Mouse (Mus musculus) limb, embryonic 14.5 days (tissue): ENCODE measurements at regions not wholly inside any gene's neighbourhood (a gene's known extent, or its start where the extent isn't known, plus 50 kb on each side); places are given as distances from the start of the nearest gene placed in this dataset.

Experiments
- ATAC-seq: fragments of 200-750 bp; cut with Nextera tagmentation; 2 replicates; pipeline ENCODE4 v1.8.0; 2017; ENCODE audit warnings: low read depth, moderate number of reproducible peaks, moderate TSS enrichment; ENCODE audit not compliant: low FRiP score
- DNase-seq: peaks from one replicate; pipeline ENCODE4 v3.0.0-alpha.2; 2015; ENCODE audit warnings: low spot score
- H3K27ac ChIP-seq: fragments of 300-500 bp; sonication (generic); replicated peaks from 2 replicates; pipeline ENCODE4 v1.5.1; 2014; ENCODE audit warnings: low read depth, mild to moderate bottlenecking, low read length, moderate library complexity, mixed read lengths
- H3K27me3 ChIP-seq: fragments of 300-500 bp; sonication (generic); 2 replicates; pipeline ENCODE4 v1.6.1; 2014; ENCODE audit warnings: low read length, mixed read lengths; ENCODE audit not compliant: control insufficient read depth, insufficient read depth
- H3K36me3 ChIP-seq: fragments of 300-500 bp; sonication (generic); 2 replicates; pipeline ENCODE4 v1.6.1; 2014; ENCODE audit warnings: mild to moderate bottlenecking, low read length, moderate library complexity, mixed read lengths; ENCODE audit not compliant: control insufficient read depth, insufficient read depth
- H3K4me1 ChIP-seq: fragments of 300-500 bp; sonication (generic); 2 replicates; pipeline ENCODE4 v1.6.1; 2014; ENCODE audit warnings: antibody characterized with exemption, low read length, mixed read lengths; ENCODE audit not compliant: control insufficient read depth, insufficient read depth
- H3K4me2 ChIP-seq: fragments of 300-500 bp; sonication (generic); replicated peaks from 2 replicates; pipeline ENCODE4 v1.6.1; 2014; ENCODE audit warnings: low read depth, mild to moderate bottlenecking, low read length, moderate library complexity; ENCODE audit not compliant: severe bottlenecking
- H3K4me3 ChIP-seq: fragments of 300-500 bp; sonication (generic); replicated peaks from 2 replicates; pipeline ENCODE4 v1.5.1; 2014; ENCODE audit warnings: low read length
- H3K9ac ChIP-seq: fragments of 300-500 bp; sonication (generic); 2 replicates; pipeline ENCODE4 v1.6.1; 2014; ENCODE audit warnings: mild to moderate bottlenecking, low read depth, low read length, moderate library complexity; ENCODE audit not compliant: severe bottlenecking
- H3K9me3 ChIP-seq: fragments of 300-500 bp; sonication (generic); 2 replicates; pipeline ENCODE4 v1.6.1; 2016; ENCODE audit warnings: low read length; ENCODE audit not compliant: control insufficient read depth
- POLR2A ChIP-seq: fragments of 200-500 bp; IDR thresholded peaks from 2 replicates; pipeline ENCODE4 v1.8.0; 2012; ENCODE audit warnings: inconsistent platforms, mild to moderate bottlenecking, moderate library complexity, borderline replicate concordance; ENCODE audit not compliant: insufficient read depth, insufficient read length; ENCODE audit errors: extremely low read depth
- WGBS: fragments of 180-500 bp; shearing (Covaris S2); extraction: QIAGEN DNeasy Blood & Tissue Kit; methylation state at CpG from one replicate; pipeline ENCODE4 v1.1.7; 2014; 5-methylcytosine and 5-hydroxymethylcytosine counted together

DNA sequence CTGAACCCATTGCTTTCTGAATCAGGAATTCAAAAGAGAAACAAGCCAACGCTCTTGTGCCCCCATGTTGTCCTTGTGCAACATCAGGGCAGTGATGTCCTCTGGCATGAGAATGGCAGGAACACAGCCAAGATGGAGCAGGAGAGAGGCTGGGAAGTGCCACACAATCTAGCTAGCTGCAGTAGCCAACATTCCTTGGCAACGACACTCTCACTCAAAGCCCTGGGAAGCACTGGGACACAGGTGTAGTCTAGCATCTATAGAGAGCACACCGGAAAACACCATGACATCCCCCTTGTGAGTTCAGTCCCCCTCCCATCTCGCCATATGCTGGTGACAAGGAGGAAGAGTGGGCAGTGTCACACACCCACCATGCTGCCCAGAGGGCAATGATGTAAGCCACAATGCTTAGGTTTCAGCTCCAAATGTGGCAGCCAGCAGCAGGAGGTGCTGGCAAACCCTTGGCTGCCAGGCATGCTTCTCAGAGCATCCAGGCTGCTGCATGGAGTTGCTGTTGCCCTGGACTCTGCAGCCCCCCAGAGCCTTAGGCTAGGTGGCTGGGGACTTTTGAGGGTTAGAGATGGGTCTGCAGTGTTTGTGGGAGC, 123.0 kb downstream of the Slc38a6 start:
- Histone ChIP-seq H3K27me3 (0 out of 2 replicates have a peak, but pooled peaks cover 4% of the 10 kb centered on the region), H3K4me2 (no peak overlapping the region), H3K9ac (no peak overlapping the region), H3K4me1 (peaks cover 26% of the 10 kb centered on the region), H3K27ac (no peak overlapping the region), H3K4me3 (no peak overlapping the region), H3K9me3 (no peaks in the 10 kb centered on the region), H3K36me3 (no peaks in the 10 kb centered on the region)
- DNase-seq (no peak), ATAC-seq (no peak)
- 90% methylated on average over 4 of the region's 4 CpGs for WGBS
- no peak for TF ChIP-seq POLR2A

DNA sequence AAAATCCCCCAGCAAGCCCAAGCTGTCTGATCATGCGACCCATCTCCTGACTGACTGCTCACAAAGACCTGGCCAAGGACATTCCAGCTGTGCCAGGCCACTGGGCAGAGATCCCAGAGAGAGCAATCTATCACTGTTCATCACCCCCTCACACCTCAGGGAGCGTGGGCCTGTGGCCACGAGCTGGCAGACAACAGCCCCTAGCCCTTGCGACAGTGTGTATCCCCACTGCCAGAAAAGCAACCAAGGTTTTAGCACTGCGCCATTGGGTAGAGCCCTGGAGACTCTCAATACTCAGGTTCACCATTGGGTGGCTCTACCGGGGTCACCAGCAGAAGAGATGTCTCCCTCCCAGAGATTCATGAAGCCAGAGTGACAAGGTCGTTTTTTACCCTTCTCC, 122.0 kb downstream of the Slc38a6 start:
- no peak for TF ChIP-seq POLR2A
- H3K9ac ChIP-seq = no peak overlapping the region
- DNase-seq = no peak
- no peaks in the 10 kb centered on the region for H3K36me3 ChIP-seq
- H3K27me3 ChIP-seq = 0 out of 2 replicates have a peak, but pooled peaks cover 4% of the 10 kb centered on the region
- ATAC-seq = no peak
- no peak overlapping the region for H3K4me3 ChIP-seq
- H3K9me3 ChIP-seq = no peaks in the 10 kb centered on the region
- no peak overlapping the region for H3K27ac ChIP-seq
- 84% methylated on average over 7 of the region's 7 CpGs for WGBS
- H3K4me1 ChIP-seq = peaks cover 32% of the 10 kb centered on the region
- H3K4me2 ChIP-seq = no peak overlapping the region

DNA sequence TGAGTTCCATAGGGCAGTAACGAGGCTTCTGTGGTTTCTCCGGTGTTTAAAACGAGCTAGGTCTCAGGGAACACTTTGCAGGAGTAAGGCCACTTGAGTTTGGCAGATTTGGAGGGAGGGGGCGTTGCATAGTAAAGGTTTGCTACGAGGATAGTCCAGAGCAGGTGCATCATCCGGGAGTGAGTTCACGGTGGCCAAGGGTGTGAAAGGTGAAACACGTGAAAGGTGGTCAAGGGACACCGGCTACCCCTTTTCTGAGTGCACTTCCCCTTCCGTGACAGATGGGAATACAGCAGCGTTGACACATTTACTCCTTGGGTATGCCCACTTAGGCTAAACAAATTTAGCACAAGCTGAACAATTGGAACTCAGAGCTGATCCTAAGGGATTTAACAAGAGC, 121.6 kb downstream of the Slc38a6 start:
- Histone ChIP-seq H3K4me3 (no peak overlapping the region), H3K27me3 (0 out of 2 replicates have a peak, but pooled peaks cover 4% of the 10 kb centered on the region), H3K4me2 (no peak overlapping the region), H3K4me1 (peaks cover 29% of the 10 kb centered on the region), H3K9me3 (no peaks in the 10 kb centered on the region), H3K27ac (no peak overlapping the region), H3K36me3 (no peaks in the 10 kb centered on the region), H3K9ac (no peak overlapping the region)
- no peak for ATAC-seq
- DNase-seq = no peak
- WGBS = 69% methylated on average over 11 of the region's 11 CpGs
- TF ChIP-seq POLR2A = no peak

DNA sequence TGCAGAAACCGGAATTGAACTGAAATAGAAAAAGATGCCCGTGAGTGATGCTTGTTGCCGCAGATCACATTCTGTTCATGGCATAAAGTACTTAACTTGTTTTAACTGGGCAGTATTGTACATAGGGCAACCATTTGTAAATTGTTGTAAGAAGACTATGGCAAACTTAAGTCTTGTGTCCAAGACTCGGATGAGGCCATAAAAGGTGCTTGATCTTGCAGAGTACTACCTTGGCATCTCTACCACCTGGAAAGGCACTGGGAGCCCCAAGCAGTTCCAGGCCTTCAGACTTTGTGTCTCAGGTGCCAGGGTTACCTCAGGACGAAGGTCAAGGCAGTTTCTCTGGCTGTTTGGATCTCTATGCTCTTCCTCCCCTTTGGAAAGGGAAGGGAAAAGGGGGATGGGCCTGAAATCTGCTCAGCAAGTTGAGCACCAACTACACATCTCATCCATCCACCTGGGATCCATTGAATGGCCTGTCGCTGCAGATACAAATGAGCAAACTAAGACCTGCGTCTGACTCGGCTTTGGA, 120.0 kb downstream of the Slc38a6 start:
- no peak overlapping the region for H3K4me2 ChIP-seq
- no peak overlapping the region for H3K4me3 ChIP-seq
- H3K9ac ChIP-seq = no peak overlapping the region
- no peak for ATAC-seq
- H3K27ac ChIP-seq = no peak overlapping the region
- no peak for TF ChIP-seq POLR2A
- 91% methylated on average over 8 of the region's 8 CpGs for WGBS
- H3K27me3 ChIP-seq = 0 out of 2 replicates have a peak, but pooled peaks cover 4% of the 10 kb centered on the region
- H3K9me3 ChIP-seq = no peaks in the 10 kb centered on the region
- no peak for DNase-seq
- H3K4me1 ChIP-seq = peaks cover 25% of the 10 kb centered on the region
- H3K36me3 ChIP-seq = no peaks in the 10 kb centered on the region

DNA sequence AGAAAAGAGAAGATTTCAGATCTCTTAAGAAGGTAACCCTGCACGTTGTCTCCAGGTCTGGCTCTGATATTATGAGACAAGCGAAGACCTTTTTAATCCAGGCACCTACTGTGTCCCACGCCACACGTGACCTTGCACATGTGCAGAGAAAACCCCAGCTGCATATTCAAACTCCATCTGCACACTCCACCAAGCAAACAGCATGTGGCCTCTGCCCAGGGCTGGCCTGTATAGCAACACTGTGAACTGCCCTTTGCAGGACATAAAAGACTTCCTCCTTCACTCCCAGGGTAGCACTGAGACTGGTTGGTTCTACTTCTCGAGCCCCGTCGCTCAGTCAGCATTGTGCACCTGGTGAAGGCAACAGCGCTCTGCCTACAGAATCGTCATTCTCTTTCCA, 119.0 kb downstream of the Slc38a6 start:
- no peak overlapping the region for H3K4me3 ChIP-seq
- 49% methylated on average over 9 of the region's 9 CpGs for WGBS
- no peak overlapping the region for H3K27ac ChIP-seq
- H3K4me2 ChIP-seq = no peak overlapping the region
- no peaks in the 10 kb centered on the region for H3K9me3 ChIP-seq
- DNase-seq (no peak), ATAC-seq (no peak)
- H3K9ac ChIP-seq = no peak overlapping the region
- TF ChIP-seq POLR2A = no peak
- H3K4me1 ChIP-seq = peaks cover 25% of the 10 kb centered on the region
- H3K36me3 ChIP-seq = no peaks in the 10 kb centered on the region
- 0 out of 2 replicates have a peak, but pooled peaks cover 4% of the 10 kb centered on the region for H3K27me3 ChIP-seq
